In the genomic region with DNA sequence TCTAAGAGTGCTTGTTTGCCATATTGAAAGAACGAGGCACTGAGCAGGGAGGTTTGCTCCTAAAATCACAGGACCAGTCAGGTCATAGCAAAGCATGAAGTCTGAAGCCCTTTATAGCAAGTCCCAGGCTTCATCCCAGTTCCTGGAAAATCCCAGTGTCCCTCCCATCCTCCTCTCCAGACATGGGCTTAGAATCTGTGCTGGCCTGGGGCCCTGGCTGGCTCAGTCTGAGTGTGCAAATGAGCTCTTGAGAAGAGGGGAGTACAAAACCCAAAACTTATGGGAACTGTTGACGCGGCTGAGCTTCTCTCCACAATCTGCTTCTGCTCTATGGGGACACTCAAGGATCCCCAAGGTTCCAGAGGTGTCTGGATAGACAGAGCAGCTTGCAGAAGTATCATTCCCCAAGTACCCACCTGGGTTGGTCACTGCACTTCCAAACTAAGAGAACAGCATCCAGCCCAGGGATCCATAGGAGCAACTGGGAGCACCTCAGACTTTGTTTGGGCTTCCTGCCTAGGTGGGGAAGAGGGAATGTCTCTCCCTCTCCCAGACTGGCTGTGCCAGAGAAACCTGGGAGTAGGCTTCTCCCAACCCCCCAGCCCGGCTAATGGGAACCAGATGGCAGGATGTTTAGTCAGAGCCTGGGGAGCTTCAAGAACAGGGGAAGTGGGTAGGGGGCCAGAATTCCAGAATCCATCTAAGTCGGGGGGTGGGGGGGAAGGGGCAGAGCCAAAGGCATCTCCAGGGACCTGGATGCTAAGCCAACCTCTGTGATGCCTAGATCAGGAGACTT, we compare ENCODE assay signal across 11 mouse cellular contexts. TPM values are rescaled to one million over a fixed set of nuclear protein-coding genes. Genes with fewer than 3 reads are reported as not detected.
DNase-seq lines count a peak whose midpoint lies in the region; ATAC-seq and TF ChIP-seq lines count a peak whose summit lies in the region.
"Had no signal": no experiment of that assay in that cellular context is flagged by ENCODE, and none has a peak within 500 bp of the region (broad histone marks: within the 10 kb centered on the region; RNA-seq: fewer than 3 reads in every experiment).

No protein-coding gene starts in this region.

- H3K27me3 ChIP-seq in kidney, embryonic 14.5 days (ENCODE audit: control insufficient read depth, insufficient read depth, low read length), result no peaks in the 10 kb centered on the region; the same call in 1 of the 2 replicates
- H3K27me3 ChIP-seq in heart, adult 2 months (ENCODE audit: control insufficient read depth, insufficient read depth, low read length), result no peaks in the 10 kb centered on the region
- no peaks in the 10 kb centered on the region; the same call in 1 of the 2 replicates for H3K27me3 ChIP-seq in limb, embryonic 15.5 days

- H3K79me2 ChIP-seq in heart, adult 2 months (replicated peaks; ENCODE audit: control insufficient read depth, insufficient read depth, low read length), result no peaks in the 10 kb centered on the region

- no peak for DNase-seq in kidney, adult 9 months
- peak; percentile 71 for DNase-seq in adipocyte (ENCODE audit: low spot score)
- DNase-seq in heart, adult 2 months, result peak; percentile 55
- DNase-seq in yolk sac, embryonic 10.5 days (ENCODE audit: low spot score), result no peak
- no peak for DNase-seq in left cerebral cortex, postnatal 36 days (ENCODE audit: low spot score in 2 of 2)
- DNase-seq: cerebellum, adult 11-12 months had no signal

- no peaks in the 10 kb centered on the region for H3K9me3 ChIP-seq in kidney, embryonic 14.5 days (ENCODE audit: control insufficient read depth, low read length)
- no peaks in the 10 kb centered on the region for H3K9me3 ChIP-seq in limb, embryonic 15.5 days

- H3K4me2 ChIP-seq in kidney, embryonic 14.5 days (replicated peaks; ENCODE audit: low read depth, low read length), result no peak overlapping the region
- peak overlapping the region; percentile 5; the same call in 1 of the 2 replicates for H3K4me2 ChIP-seq in limb, embryonic 15.5 days

- TF ChIP-seq CTCF in heart, adult 2 months (IDR thresholded peaks at IDR 0.05), result no peak

- TF ChIP-seq EP300 in heart, adult 2 months (IDR thresholded peaks at IDR 0.05; ENCODE audit: insufficient read depth, low read depth, low read length), result no peak

- no peak for ATAC-seq in kidney, embryonic 14.5 days (ENCODE audit: low FRiP score, low TSS enrichment)
- ATAC-seq in limb, embryonic 15.5 days (ENCODE audit: insufficient number of reproducible peaks, low FRiP score, low TSS enrichment, low read depth), result peak; percentile 71
- no peak for ATAC-seq in erythroblast, adult 5-6 weeks (replicated peaks; ENCODE audit: low FRiP score, poor library complexity, severe bottlenecking)

- intact Hi-C loops in heart, adult 2 months (cut with DNase I), result no loop called here
- intact Hi-C loops in left cerebral cortex, postnatal 36 days (cut with DNase I), result no loop called here

- no peak overlapping the region for H3K9ac ChIP-seq in kidney, embryonic 14.5 days (ENCODE audit: low read depth, low read length)
- H3K9ac ChIP-seq in heart, adult 2 months (ENCODE audit: low read depth, low read length), result no peak overlapping the region
- no peak overlapping the region for H3K9ac ChIP-seq in limb, embryonic 15.5 days

- peak overlapping the region; percentile 47; the same call in 1 of the 2 replicates for H3K27ac ChIP-seq in kidney, embryonic 14.5 days (ENCODE audit: low read depth, low read length)
- H3K27ac ChIP-seq in heart, adult 2 months, result peak overlapping the region; percentile 64
- peak overlapping the region; percentile 92 for H3K27ac ChIP-seq in limb, embryonic 15.5 days
- H3K27ac ChIP-seq: kidney, postnatal 0 days had no signal

- WGBS in kidney, embryonic 14.5 days, result 63% methylated on average over 5 of the region's 5 CpGs
- 48% methylated on average over 5 of the region's 5 CpGs for WGBS in heart, adult 2 months
- WGBS in limb, embryonic 15.5 days, result 49% methylated on average over 5 of the region's 5 CpGs

- no peaks in the 10 kb centered on the region for H3K36me3 ChIP-seq in kidney, embryonic 14.5 days (ENCODE audit: control insufficient read depth, insufficient read depth, low read length)
- no peaks in the 10 kb centered on the region for H3K36me3 ChIP-seq in heart, adult 2 months (ENCODE audit: control insufficient read depth, insufficient read depth, low read length)
- no peaks in the 10 kb centered on the region for H3K36me3 ChIP-seq in limb, embryonic 15.5 days

- H3K4me1 ChIP-seq in kidney, embryonic 14.5 days (ENCODE audit: control insufficient read depth, insufficient read depth, low read length), result no peaks in the 10 kb centered on the region
- peaks cover 4% of the 10 kb centered on the region; the same call in 1 of the 2 replicates for H3K4me1 ChIP-seq in heart, adult 2 months (ENCODE audit: control insufficient read depth, insufficient read depth, low read length)
- H3K4me1 ChIP-seq in limb, embryonic 15.5 days, result peaks cover 37% of the 10 kb centered on the region

- no peak overlapping the region for H3K4me3 ChIP-seq in kidney, embryonic 14.5 days (ENCODE audit: low read length)
- H3K4me3 ChIP-seq in heart, adult 2 months, result no peak overlapping the region
- H3K4me3 ChIP-seq in limb, embryonic 15.5 days, result no peak overlapping the region

- TF ChIP-seq POLR2A in heart, adult 2 months (IDR thresholded peaks at IDR 0.05; ENCODE audit: insufficient read depth, low read depth, low read length), result no peak

RNA-seq across cellular contexts. Expression of a gene that starts 8.8 kb away (rescaled TPM):
- polyA plus RNA-seq in kidney, embryonic 14.5 days (2014; fragmentation: Nextera tagmentation; extraction: Ambion mirVana), result 61.2 and 62.3 TPM in 2 replicates
- 1 to 10 TPM; 4.3 to 5.5 TPM for total RNA-seq in heart, adult 2 months (2021)
- 6.0 and 8.9 TPM in 2 replicates for polyA plus RNA-seq in heart, adult 2 months (2012; rRNA removed)
- 53.8 and 54.7 TPM in 2 replicates for polyA plus RNA-seq in limb, embryonic 15.5 days (2015; fragmentation: Nextera tagmentation; extraction: Ambion mirVana)
- 1 to 10 TPM; 6.7 to 8.9 TPM for total RNA-seq in left cerebral cortex, postnatal 36 days (2021)
- 1.2 and 13.0 TPM in 2 replicates for total RNA-seq in erythroblast, adult 5-6 weeks (2015; ENCODE audit: low replicate concordance)
- 5.4 and 13.7 TPM in 2 replicates for total RNA-seq in erythroblast, adult 5-6 weeks (2017; ENCODE audit: low replicate concordance)

RNA-seq across cellular contexts. Expression of a gene that starts 15.8 kb away (rescaled TPM):
- polyA plus RNA-seq in kidney, embryonic 14.5 days (2014; fragmentation: Nextera tagmentation; extraction: Ambion mirVana), result 62.5 and 84.0 TPM in 2 replicates
- 100 to 1,000 TPM; 190 to 202 TPM for total RNA-seq in heart, adult 2 months (2021)
- 378 and 439 TPM in 2 replicates for polyA plus RNA-seq in heart, adult 2 months (2012; rRNA removed)
- 243 and 288 TPM in 2 replicates for polyA plus RNA-seq in limb, embryonic 15.5 days (2015; fragmentation: Nextera tagmentation; extraction: Ambion mirVana)
- total RNA-seq in left cerebral cortex, postnatal 36 days (2021), result 10 to 100 TPM; 15.2 to 19.5 TPM
- total RNA-seq in erythroblast, adult 5-6 weeks (2015; ENCODE audit: low replicate concordance), result 0.63 and 3.5 TPM in 2 replicates
- 2.5 TPM in 1 of 2 replicates, not detected in the other for total RNA-seq in erythroblast, adult 5-6 weeks (2017; ENCODE audit: low replicate concordance)
- total RNA-seq: monocyte, adult 5-6 weeks had no signal

RNA-seq across cellular contexts. Expression of a gene that starts 32.5 kb away (rescaled TPM):
- polyA plus RNA-seq in kidney, embryonic 14.5 days (2014; fragmentation: Nextera tagmentation; extraction: Ambion mirVana), result not detected in 2 replicates
- total RNA-seq in heart, adult 2 months (2021), result not detected
- polyA plus RNA-seq in heart, adult 2 months (2012; rRNA removed), result not detected in 2 replicates
- 12.5 and 18.3 TPM in 2 replicates for polyA plus RNA-seq in limb, embryonic 15.5 days (2015; fragmentation: Nextera tagmentation; extraction: Ambion mirVana)
- total RNA-seq in left cerebral cortex, postnatal 36 days (2021), result not detected
- total RNA-seq in erythroblast, adult 5-6 weeks (2015; ENCODE audit: low replicate concordance), result not detected in 2 replicates
- total RNA-seq in erythroblast, adult 5-6 weeks (2017; ENCODE audit: low replicate concordance), result not detected in 2 replicates
- total RNA-seq: monocyte, adult 5-6 weeks had no signal

RNA-seq across cellular contexts. Expression of a gene that starts 35.2 kb away (rescaled TPM):
- 0.29 and 0.42 TPM in 2 replicates for polyA plus RNA-seq in kidney, embryonic 14.5 days (2014; fragmentation: Nextera tagmentation; extraction: Ambion mirVana)
- total RNA-seq in heart, adult 2 months (2021), result under 1 TPM in 1 of 2 experiments, not detected in 1; 0.14 TPM
- polyA plus RNA-seq in heart, adult 2 months (2012; rRNA removed), result 0.09 and 0.12 TPM in 2 replicates
- 0.41 and 0.97 TPM in 2 replicates for polyA plus RNA-seq in limb, embryonic 15.5 days (2015; fragmentation: Nextera tagmentation; extraction: Ambion mirVana)
- 10 to 100 TPM; 95.2 to 98.6 TPM for total RNA-seq in left cerebral cortex, postnatal 36 days (2021)
- total RNA-seq in erythroblast, adult 5-6 weeks (2015; ENCODE audit: low replicate concordance), result not detected in 2 replicates
- total RNA-seq in erythroblast, adult 5-6 weeks (2017; ENCODE audit: low replicate concordance), result not detected in 2 replicates
- total RNA-seq: monocyte, adult 5-6 weeks had no signal

RNA-seq across cellular contexts. Expression of a gene that starts 56.7 kb away (rescaled TPM):
- not detected in 2 replicates for polyA plus RNA-seq in kidney, embryonic 14.5 days (2014; fragmentation: Nextera tagmentation; extraction: Ambion mirVana)
- total RNA-seq in heart, adult 2 months (2021), result not detected
- not detected in 2 replicates for polyA plus RNA-seq in heart, adult 2 months (2012; rRNA removed)
- 0.14 and 0.15 TPM in 2 replicates for polyA plus RNA-seq in limb, embryonic 15.5 days (2015; fragmentation: Nextera tagmentation; extraction: Ambion mirVana)
- total RNA-seq in left cerebral cortex, postnatal 36 days (2021), result 1 to 10 TPM; 1.2 to 2.8 TPM
- not detected in 2 replicates for total RNA-seq in erythroblast, adult 5-6 weeks (2015; ENCODE audit: low replicate concordance)
- total RNA-seq in erythroblast, adult 5-6 weeks (2017; ENCODE audit: low replicate concordance), result not detected in 2 replicates
- total RNA-seq: monocyte, adult 5-6 weeks had no signal

Comparison
In these comparisons a context has a peak if more than half of its experiments do, and no peak if none do; other contexts are left out.
1. DNase-seq: peak in adipocyte (single experiment) and heart, adult 2 months (2 of 2); none in kidney, adult 9 months (single experiment), yolk sac, embryonic 10.5 days (single experiment) and left cerebral cortex, postnatal 36 days (0 of 2).
2. RNA of a gene that starts 15.8 kb away (total RNA-seq): 190 to 202 TPM in heart, adult 2 months; 15.2 to 19.5 TPM in left cerebral cortex, postnatal 36 days and 0.63 to 3.5 TPM in erythroblast, adult 5-6 weeks; every median in the first group is over 4 times any median in the second.
3. Peak in every context shown above with its lines, with median percentiles within 50 percentile points of each other: H3K27ac ChIP-seq.